Mouse (Mus musculus) thymus, postnatal 36 days (tissue): Measurements from ENCODE around the gene Morn1.

Source experiments
- DNase-seq, 2 experiments: peaks; one replicate each; pipeline ENCODE4 v3.0.0; 2022; ENCODE audit warnings: mixed read lengths in 2 of 2

Gene Morn1

DNA sequence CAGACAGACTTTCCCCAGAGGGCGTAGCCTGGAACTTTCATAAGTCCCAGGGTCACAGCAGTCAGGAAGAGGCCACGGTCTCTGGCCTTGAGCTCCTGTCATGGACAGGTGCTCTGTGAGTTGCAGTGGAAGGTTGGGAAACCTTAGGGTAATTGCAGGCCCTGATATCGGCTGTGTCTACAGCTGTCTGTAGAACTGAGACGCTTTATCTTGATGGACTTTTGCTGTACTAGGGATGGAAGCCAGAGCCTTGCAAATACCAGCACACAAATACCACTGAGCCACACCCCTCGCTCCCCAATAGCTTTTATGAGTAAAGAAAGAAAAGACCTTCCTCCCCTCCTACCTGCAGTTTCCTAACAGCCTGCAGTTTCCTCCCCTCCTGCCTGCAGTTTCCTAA, 34.2 kb downstream of the Morn1 start:
- DNase-seq, result no peak

DNA sequence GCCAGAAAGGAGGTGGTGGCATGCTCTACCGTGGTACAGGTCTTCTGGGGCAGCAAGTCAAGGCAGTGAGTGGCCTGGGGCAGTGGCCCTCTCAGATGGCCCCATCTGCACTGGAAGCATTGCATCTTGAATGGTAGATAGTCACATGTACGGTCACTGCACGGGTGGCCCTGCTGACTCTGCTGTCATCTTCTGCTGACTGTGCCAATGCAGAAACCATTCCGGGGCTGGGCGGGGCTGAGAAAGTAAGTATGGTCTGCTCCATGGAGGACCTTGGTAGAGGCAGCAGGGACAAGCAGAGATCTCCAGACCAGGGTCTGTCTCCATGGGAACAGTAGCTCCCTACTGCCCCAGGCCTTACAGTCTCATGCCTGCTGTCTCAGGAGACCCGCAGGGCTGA, 34.8 kb downstream of the Morn1 start:
- DNase-seq, result no peak

DNA sequence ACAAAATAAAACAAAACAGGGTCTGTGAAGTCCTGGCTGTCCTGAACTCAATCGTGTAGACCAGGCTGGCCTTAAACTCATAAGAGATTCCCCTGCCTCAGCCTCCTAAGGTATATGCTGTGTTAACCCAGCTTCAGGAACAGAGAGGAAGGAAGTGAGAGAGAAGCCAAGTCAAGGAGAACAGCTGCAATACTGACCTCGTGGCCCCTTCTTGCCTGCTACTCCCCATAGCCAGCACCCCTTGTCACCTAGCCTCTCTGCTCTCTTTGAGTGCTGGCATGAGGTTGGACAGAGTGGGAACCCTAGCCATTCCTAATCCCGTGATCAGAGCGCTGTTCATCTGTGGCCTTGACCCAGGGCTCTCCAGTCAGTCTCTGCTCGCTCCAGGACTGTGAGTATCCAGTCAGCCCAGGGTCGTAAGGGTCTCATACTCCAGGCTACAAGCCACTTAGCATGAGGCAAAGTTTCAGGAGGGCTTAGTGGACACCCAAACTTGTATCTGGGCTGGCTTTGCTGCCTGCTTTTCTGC, 35.6 kb downstream of the Morn1 start:
- no peak for DNase-seq

DNA sequence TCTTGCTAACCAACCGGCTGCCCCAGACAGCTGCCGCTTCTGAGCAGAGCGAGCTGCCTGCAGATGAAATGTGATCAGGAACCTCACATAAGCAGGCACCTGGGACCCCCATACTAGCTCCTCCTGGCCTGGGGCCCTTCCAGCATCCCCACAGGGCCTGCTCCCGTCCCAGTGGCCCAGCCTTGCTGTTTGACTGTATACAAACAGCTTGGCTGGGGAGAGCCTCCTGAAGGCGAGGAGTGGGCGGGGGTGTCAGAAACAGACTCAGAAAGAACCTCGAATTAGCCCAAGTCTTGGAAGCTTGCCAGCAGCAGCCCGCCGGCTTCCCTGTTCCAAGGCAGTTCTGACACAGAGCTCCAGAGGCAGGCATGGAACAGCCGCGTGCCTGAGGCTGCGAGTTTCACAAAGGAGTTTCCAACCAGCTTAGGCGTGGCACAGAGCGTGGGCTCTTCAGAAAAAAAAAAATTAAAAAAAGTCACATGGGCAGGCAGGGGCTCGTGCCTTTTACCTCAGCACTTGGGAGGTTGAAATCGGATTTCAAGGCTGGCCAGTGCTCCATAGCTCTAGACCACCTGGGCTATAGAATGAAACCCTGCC, 36.2 kb downstream of the Morn1 start:
- no peak for DNase-seq

DNA sequence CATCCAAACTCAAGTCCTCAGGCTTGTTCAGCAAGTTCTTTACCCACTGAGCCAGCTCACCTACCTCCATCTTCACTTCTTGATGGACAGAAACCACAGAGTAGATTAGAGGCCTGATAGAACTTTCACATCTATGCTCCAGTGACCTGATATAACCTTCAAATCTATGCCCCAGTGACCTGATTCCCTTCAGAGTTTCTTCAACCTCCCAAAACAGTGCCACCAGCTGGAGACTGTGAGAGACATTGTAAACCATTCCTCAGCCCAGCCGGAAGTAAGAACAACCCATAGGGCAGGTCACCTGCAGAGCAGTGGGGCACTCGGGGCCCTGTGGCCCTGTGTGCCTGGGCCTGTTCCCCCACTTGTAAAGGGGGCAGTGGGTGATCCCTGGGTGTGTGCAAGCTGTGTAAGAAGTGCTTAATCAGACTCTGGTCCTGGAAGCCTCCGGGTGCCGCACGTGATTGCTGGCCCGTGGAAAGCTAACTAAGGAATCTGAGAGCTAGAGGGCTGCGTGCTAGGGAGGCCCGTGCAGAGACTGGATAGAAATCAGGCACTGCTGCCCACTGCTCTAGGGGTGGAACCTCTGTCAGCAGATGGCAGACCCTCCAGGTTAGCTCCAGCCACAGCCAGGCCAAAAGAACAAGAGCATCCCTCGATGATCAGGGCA, 37.6 kb downstream of the Morn1 start:
- DNase-seq, result no peak

DNA sequence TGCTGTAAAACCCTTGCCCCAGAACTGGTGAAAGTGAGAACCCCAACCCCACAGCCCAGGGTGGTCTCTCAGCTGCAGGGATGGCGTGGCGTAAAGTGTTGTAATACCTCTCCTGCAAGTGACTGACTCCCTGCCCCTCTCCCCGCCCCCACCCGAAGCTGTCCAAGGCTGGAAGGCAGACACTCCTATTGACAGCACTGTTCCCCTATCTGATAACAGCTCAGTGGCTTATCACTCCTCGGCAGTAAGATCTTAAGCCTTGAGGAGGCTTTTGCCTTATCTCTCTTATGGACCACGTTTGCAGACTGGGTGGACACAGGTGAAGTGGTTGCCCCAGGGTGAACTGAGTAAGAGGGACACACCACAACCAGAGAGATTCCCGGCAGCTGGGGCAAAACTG, 38.9 kb downstream of the Morn1 start:
- DNase-seq, result no peak

DNA sequence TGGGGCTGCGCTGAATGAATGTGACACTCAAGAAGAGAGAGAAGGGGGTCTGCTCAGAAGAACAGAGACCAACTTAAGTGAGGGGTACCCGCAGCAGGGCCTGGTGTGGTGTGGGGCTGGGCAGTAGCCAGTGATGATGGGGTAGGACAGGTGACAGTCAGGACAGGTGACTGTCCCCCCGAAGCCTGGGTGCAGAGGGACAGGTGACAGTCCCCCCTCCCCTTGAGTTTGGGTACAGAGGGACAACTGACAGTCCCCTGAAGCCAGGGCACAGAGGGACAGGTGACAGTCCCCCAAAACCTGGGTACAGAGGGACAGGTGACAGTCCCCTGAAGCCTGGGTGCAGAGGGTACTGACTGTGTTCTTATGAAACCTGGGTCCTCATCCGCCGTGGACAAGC, 39.8 kb downstream of the Morn1 start:
- no peak for DNase-seq

DNA sequence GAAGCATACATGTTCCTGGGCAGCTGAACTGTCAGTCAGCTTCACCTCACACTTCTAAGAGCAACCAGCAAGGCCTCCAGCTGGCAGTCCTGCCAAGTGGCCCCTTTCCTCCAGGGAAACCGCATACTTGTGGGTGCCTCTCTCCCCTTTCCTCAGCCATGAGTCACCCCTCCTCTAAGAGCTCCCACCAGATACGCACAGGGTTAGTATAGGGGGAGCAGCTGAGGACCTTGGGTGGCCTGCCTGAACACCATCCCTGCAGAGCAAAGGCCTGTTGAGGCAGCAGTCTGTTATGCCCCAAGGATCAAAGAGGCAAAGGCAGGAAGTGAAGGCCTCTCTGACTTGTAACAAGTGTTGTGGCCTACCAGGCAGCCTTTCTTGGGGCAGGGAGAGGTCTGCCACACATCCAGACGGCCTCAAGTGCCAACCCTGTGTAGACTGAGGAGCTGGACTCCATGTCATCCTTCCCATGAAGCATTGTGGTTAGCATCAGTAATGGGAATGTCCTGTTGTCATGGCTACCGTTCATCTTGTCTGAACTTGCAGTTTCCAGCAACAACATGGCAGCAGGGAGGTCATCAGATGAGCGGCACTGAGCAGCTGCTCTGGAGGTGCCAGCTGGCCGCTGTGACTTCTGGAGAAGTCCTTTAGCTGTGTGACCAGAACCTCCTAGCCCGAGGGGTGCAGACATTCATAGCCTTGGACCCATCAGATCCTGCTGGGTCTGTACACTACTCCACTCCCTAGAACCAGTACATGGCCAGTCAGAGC, 40.4 kb downstream of the Morn1 start:
- DNase-seq, result peak; percentile 40 to 42

DNA sequence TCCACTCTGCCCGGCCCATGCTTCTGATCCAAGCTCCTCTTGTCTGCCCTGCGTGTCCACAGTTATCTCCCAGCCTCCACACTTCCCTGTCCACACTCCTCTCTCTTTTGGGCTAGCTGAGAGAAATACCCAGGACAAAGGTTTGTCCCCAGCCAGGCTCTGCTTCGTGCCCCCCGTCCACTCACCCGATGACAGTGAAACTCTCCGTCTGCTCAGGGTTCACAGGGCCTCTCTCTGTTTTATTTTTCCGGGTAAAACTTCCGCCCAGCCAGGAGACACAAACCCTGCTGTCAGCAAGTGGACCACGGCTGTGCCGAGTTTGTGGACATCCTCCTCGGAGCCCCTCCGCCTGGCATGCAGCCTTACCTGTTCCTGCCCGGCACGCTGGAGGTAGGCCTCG, 42.0 kb downstream of the Morn1 start:
- no peak for DNase-seq

DNA sequence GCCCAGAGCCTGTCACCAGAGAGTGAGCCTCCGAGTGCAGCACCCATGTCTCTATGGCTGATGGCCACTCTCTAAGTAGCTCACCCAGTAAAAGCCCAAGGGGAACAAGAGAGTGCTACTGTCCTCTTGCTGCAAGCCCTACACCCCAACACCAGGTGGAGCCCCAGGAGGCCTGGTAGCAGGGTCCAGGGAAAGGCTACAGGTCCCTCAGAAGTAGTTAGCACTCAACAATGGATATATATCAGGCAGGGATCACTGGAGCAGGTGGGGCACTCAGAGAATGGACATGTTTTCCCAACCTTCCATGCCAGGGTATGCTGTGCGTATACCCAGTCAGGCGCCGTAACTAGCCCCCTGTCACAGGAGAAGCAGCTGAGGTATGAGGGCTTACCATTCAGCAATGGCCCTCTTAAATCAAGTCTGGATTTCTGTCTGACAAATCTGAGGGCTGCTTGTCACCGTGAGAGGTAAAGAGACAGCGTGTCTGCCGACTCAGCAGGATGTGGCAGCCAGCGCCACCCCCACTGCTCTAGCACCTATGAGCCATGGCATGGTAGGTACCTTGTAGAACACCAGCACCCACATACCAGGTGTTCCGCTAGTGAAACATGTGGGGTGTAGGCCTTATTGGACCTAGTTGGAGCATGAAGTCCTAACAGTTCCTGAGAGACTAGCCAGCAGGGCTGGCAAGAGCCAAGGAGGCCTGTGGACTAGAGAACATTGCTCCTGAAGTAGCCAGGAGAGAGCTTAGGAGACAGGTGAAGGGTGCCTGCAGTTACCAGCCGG, 42.9 kb downstream of the Morn1 start:
- DNase-seq, result peak; percentile 64 to 68

DNA sequence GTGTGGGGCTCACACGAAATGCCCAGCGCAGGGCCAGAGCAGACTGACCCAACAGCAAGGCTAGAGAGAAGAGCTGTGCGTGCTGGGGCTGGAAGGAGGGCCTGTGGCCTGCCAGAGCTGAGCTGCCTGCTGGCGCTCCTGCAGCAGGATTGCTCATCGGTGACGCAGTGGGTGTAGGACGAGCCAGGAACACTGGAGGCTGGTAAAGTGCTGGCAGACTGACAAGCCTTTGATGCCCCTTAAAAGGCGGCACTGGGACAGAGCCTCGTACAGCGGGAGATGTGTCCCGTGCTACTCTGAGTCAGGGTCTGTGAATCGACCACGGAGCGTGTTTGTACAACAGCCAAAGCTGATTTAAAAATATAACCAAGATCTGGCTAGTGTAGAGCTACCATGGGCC, 43.6 kb downstream of the Morn1 start:
- no peak for DNase-seq

DNA sequence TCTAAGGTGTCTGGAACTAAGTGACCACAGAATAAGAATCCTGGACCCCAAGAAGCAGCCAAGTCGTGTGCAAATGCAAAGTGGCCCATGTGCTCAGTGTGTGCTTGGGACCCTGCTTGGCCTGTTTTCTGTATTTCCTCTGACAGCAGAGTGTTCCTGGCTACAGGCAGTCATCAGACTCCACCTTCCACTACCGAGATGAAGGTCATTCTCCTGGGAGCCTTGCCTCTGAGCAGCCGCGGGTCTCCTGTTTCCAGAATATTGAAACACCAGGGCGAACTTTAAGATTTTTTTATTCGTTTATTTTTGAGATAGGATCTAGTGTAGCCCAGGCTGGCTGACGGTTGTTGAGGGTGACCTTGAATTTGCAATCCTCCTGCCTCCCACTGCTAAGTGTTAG, 44.2 kb downstream of the Morn1 start:
- no peak for DNase-seq

DNA sequence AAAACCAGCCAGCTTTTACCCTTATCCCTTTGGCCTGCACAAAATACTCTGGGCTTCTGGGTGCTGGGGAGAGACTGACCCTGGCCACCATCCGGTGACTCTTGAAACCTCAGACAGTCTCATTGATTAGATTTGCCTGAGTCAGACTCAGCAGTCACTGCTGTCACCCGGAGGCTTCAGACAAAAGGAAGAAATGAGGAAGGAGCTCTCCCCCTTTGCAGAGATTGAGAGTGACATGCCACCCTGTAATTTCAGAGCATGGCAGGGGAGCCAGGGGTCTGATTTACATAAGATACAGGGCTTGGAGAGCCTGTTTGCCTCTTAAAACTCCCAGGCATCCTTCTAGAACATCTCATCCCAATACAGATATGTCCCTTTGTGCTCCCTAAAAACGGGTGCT, 46.8 kb downstream of the Morn1 start:
- DNase-seq, result no peak

DNA sequence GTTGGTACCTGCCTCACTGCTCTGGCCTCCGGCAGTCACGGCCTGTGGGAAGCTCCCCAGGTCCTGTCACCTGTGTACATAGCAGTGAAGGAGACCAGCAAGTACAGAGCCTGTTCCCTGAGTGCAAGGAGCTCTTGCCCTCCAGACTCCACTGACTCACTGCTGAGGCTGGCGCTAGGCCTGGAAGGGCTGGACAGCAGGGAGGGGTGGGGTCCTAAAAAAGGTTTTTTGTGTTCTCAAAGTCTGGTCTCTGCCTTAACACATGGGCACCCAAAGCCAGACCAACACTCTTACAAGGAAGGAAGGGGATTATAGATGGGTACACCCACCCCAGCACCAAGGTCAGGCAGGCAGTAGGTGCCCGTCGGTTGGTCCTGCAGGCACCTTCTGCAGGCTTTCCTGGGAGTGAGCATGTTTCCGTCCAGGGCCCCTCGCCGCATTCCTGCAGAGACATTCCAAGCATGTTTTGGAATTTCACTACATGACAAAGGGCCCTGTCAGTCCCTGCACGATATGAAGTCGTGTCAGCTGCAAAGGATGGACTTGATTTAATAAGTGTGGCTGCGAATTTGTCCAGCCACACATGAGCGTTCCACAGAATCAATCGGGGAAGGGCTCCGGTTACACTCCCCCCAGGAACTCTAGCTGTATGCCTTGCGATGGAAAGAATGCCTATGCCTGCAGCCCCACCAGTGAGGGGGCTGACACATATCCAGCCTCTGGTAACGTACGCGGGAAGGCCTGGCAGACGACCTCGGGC, 47.5 kb downstream of the Morn1 start:
- no peak for DNase-seq

DNA sequence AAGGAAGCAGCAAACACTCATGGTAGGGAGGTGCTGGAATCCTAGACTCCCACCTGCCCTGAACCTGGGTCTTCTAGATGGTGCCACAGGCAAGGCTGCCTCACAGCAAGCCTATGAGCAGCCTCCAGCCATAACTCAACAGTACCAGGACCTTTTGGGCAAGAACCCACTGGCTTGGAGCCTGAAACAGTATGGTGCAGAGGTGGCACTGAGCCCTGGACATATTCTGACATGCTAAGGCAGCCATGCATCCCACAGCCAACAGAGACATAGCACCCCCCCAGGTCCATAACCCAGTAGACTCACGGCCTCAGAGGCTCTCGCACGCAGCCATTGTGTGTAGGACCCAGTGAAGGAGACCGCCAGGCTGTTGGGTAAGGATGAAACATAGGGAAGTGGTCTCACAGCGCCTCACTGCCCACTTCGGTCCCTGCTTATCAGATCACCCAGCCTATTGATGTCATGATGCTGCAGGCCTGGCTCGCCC, 48.4 kb downstream of the Morn1 start:
- DNase-seq, result no peak

DNA sequence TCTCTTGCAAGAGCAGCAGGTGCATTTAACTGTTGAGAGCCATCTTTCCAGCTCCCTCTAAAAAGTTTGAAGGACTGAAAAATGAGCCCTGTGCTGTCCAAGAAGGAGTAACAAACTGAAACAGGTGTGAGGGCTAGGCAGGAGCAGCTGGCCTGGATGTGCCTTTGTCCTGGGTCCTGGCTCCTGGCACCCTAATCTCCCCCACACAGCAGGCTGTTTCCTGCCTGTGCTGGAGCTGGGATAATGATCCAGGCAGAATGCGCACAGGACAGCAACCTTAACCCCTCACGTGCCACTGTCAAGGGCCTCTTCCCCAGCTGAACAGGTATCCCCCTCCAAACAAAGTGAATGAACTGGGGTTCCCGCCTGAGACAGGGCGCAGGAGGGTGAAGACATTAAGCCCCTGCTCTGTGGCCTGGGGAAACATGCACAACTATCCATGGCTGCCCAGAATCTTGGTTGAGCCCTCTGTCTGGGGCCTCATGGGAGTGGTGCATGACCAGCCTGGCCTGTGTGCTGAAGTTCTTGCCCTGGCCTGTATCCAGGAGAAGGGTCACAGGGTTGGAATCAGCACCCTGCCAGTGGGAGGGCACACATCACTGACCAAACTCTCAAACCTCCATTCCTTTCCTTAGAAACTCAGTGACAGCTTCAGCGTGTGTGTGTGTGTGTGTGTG, 49.7 kb downstream of the Morn1 start:
- no peak for DNase-seq

DNA sequence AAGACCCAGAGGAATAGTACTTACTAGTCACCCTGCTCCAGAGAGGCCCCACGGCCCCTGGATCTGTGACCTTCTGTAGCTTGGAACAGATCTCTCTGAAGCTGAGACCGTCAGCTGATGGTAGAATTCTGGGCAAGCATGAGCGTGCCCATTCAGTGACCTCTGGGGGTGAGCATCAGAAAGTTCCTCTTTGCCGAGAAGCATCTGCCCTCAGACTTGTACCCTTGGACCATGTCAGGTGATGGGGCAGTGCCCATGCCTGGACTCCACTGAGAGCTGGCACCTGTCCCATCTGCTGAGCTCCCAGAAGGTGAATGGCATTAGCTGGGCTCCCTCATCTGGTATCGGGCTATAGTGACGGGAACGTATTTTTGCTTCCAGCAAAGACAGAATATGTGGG, 51.5 kb downstream of the Morn1 start:
- no peak for DNase-seq

DNA sequence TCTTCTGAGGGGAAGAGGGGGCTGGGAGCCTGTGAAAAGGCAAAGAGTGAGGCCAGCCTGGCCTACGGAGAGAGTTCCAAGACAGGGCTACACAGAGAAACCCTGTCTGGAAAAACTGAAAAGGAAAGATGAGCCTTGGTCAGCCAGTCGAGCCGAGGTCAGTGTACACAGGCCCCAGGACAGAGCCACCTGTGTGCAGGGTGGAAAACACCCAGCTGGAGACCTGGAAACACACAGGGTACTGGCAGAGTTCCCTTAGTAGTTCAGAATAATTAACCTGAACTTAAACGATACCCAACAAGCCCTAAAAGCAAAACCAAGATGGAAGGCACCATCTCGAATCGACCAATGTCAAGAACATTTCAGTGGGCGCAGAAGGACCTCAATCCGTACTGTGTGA, 52.1 kb downstream of the Morn1 start:
- no peak for DNase-seq

DNA sequence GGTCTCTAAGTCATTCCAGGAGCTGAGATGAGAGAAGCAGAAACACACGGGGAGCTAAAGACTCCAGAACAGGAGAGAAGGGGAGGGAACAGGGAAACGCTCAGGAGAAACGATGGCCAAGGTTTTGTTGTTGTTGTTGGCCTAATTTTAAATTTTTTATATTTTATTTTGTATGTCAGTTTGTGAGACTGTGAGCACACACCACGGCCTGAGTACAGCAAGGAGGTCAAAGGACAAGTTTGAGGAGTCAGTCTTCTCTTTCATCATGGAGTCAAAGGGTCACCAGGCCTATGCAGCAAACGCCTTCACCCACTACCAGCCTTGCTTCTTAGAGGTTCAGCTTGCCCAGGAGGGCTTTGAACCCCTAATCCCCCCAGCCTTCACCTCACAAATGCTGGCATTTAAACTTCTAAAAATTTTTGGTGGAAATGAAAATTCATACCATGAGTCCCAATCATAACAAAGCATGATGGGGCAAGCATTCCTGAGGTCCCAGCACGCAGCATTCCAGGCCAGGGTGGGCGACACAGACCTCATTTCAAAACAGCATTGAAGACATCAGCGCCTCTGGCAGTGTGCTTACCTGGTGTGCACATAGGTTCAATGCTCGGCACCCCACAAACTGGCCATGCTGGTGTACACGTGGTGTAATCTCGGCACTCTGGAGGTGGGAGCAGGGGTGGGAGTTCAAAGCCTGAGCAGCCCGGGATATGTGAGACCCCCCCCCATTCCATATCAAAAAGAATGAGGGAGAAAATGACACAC, 53.1 kb downstream of the Morn1 start:
- no peak for DNase-seq

DNA sequence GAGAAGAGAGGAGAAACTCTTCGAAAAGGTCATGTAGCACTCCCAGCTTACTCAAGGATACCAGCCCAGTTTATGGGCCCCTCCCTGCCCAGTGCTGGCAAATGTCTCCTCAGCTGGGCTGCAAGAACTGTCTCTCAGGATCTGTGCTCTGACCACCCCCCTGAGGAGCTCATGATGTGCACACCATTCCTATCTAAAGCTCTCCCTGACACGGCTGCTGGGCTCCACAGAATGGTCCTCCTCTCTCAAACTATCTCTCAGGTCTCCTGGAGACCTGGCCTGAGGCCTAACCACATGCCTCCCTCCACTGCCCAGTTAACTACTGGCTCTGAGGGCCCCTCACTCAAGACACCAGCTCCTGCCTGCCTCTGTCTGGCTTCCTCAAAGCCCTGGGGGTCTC, 53.8 kb downstream of the Morn1 start:
- DNase-seq, result no peak

DNA sequence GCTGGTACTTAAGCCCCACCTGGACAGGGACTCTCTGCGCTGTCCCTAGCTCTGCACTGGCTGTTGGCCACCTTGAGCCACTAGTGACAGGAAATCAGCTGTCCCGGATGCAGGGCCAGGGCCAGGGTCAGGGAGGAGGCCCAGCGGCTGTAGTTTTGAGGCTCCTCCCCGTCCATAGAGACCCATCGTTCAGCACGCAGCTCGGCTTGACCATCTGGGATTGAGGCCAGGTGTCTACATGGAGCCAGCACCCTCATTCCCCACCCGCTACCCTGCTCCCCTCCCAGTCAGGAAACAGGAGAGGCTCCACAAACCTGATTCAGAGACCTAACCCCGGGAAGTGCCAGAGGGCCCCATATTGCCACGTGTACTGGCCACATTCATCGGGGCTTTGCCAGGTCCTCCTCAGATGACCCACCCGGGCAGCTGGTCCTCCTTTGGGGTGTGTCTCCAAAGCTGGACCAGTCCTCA, 54.5 kb downstream of the Morn1 start:
- no peak for DNase-seq
